Mouse (Mus musculus): ENCODE results near the gene Naa50.

Gene Naa50

GRCm38 (mm10) chr16:44200146-44200545 is 60.5 kb downstream of the Naa50 start:
- no peak for DNase-seq (ENCODE audit: low spot score in 2 of 2)

GRCm38 (mm10) chr16:44204331-44204730 is 64.7 kb downstream of the Naa50 start:
- no peak for DNase-seq (ENCODE audit: low spot score in 2 of 2)

GRCm38 (mm10) chr16:44205973-44206372 is 66.3 kb downstream of the Naa50 start:
- DNase-seq (ENCODE audit: low spot score in 2 of 2): no peak

GRCm38 (mm10) chr16:44210156-44211053 is 70.8 kb downstream of the Naa50 start:
- DNase-seq (ENCODE audit: low spot score in 2 of 2): no peak

- no peak for DNase-seq (ENCODE audit: low spot score in 2 of 2)
These were observed 71.4 kb downstream of the Naa50 start for GRCm38 (mm10) chr16:44211054-44211414.

- DNase-seq (ENCODE audit: low spot score in 2 of 2): no peak
These were observed 73.1 kb downstream of the Naa50 start for GRCm38 (mm10) chr16:44212703-44213102.
